Mouse (Mus musculus): ENCODE measurements around the gene Pcnt.

Gene Pcnt

GRCm38 (mm10) chr10:76326304-76327006 is 116.1 kb downstream of the Pcnt start:
- in situ Hi-C loops (cut with MboI, MseI): no loop called here

GRCm38 (mm10) chr10:76317623-76318022 is 125.0 kb downstream of the Pcnt start:
- in situ Hi-C loops (cut with MboI, MseI): no loop called here

GRCm38 (mm10) chr10:76316194-76316593 is 126.4 kb downstream of the Pcnt start:
- in situ Hi-C loops (cut with MboI, MseI): no loop called here

- in situ Hi-C loops (cut with MboI, MseI): loop anchor here (10.0 kb wide), 1 partner anchor 62 kb away; no protein-coding TSS in a partner anchor
Measured at GRCm38 (mm10) chr10:76306738-76307137, 135.8 kb downstream of the Pcnt start.

Data from regulatory T cell (primary cell).